Mouse (Mus musculus) erythroblast, adult 5-6 weeks (primary cell): ENCODE data around the gene Gm17364. TPM values are rescaled to one million over a fixed set of nuclear protein-coding genes. Genes with fewer than 3 reads are reported as not detected.

ENCODE experiments used
- ATAC-seq: replicated peaks from 2 replicates; pipeline ENCODE4 v1.8.0; 2016; ENCODE audit warnings: moderate number of reproducible peaks, mild to moderate bottlenecking, moderate TSS enrichment, inconsistent platforms; ENCODE audit not compliant: poor library complexity, low FRiP score, severe bottlenecking
- total RNA-seq, 2 experiments: library from RNA; stranded (forward) in 1 of 2; stranded (reverse) in 1 of 2; fragments of 150-400 nt in 1 of 2; fragments of 200-764, 138-1000 nt in 1 of 2; gene quantifications; 2 replicates each; pipeline versions ENCODE4 v1.2.3 to v1.2.4; 2015 to 2017; ENCODE audit warnings: low replicate concordance in 2 of 2

Gm17364 gene
- total RNA-seq, 2 experiments from 2014 or later: not detected

DNA sequence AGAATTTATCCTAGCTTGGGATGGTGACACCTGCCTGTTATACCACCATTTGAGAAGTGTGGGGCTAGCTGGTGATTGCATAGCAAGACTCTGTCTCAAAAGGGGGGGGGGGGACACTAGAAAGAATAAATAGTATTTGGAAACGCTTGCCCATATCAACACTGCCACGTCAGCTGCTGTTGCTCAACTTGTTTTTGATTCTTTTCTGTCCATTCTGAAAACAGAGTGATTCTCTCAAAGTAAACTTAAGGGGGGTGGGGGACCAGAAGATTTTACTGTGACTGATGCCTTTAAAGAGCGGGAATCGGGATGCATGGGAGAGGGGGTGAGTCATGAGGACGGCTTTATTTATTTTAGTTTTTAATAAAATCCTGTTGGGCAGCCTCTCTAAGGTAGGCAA, 47.3 kb downstream of the Gm17364 start:
- ATAC-seq: no peak

Other genes with a start within 250 kb of the Gm17364 start
- gene Mak, start 194.3 kb downstream of the Gm17364 start, total RNA-seq (2015; ENCODE audit: low replicate concordance): not detected in 2 replicates
- gene Mak, start 194.3 kb downstream of the Gm17364 start, total RNA-seq (2017; ENCODE audit: low replicate concordance): under 0.01 TPM in 1 of 2 replicates, not detected in the other
- not detected in 2 replicates for gene Gcm2, start 162.9 kb downstream of the Gm17364 start, total RNA-seq (2015; ENCODE audit: low replicate concordance)
- not detected in 2 replicates for gene Gcm2, start 162.9 kb downstream of the Gm17364 start, total RNA-seq (2017; ENCODE audit: low replicate concordance)
- not detected in 2 replicates for gene Sycp2l, start 159.7 kb downstream of the Gm17364 start, total RNA-seq (2015; ENCODE audit: low replicate concordance)
- gene Sycp2l, start 159.7 kb downstream of the Gm17364 start, total RNA-seq (2017; ENCODE audit: low replicate concordance): not detected in 2 replicates
- not detected in 2 replicates for gene Elovl2, start 53.6 kb downstream of the Gm17364 start, total RNA-seq (2015; ENCODE audit: low replicate concordance)
- gene Elovl2, start 53.6 kb downstream of the Gm17364 start, total RNA-seq (2017; ENCODE audit: low replicate concordance): not detected in 2 replicates
- 3.1 and 5.6 TPM in 2 replicates for gene Smim13, start 24.1 kb downstream of the Gm17364 start, total RNA-seq (2015; ENCODE audit: low replicate concordance)
- 3.8 and 4.5 TPM in 2 replicates for gene Smim13, start 24.1 kb downstream of the Gm17364 start, total RNA-seq (2017; ENCODE audit: low replicate concordance)
- gene Nedd9, start 213.4 kb upstream of the Gm17364 start, total RNA-seq (2015; ENCODE audit: low replicate concordance): 14.2 and 14.4 TPM in 2 replicates
- 13.1 TPM in 2 replicates for gene Nedd9, start 213.4 kb upstream of the Gm17364 start, total RNA-seq (2017; ENCODE audit: low replicate concordance)